In genomic region chr9:20976961-20977689, GRCm38 (mm10) we compare ENCODE assay signal across 8 mouse cellular contexts. TPM values are rescaled to one million over a fixed set of nuclear protein-coding genes. Genes with fewer than 3 reads are reported as not detected.
DNase-seq lines count a peak whose midpoint lies in the region; ATAC-seq and TF ChIP-seq lines count a peak whose summit lies in the region.

No protein-coding gene starts in this region.

- DNase-seq in layer of hippocampus, adult 2 months (ENCODE audit: low spot score in 2 of 2): no peak
- no peak for DNase-seq in layer of hippocampus, postnatal 25 days (ENCODE audit: extremely low spot score in 1 of 2, low spot score in 1 of 2)
- DNase-seq in embryonic facial prominence, embryonic 10.5 days (ENCODE audit: low spot score): peak; percentile 56
- DNase-seq in limb, embryonic 11.5 days (ENCODE audit: low spot score): no peak
- no peak for DNase-seq in urinary bladder, adult 2 months (ENCODE audit: low spot score)
- no peak for DNase-seq in testis, postnatal 14 days (ENCODE audit: low spot score)
- no peak for DNase-seq in ovary, postnatal 14 days (ENCODE audit: low spot score)

- H3K4me1 ChIP-seq in embryonic facial prominence, embryonic 10.5 days: peaks cover 68% of the 10 kb centered on the region
- H3K4me1 ChIP-seq in limb, embryonic 11.5 days (ENCODE audit: control insufficient read depth, insufficient read depth, low read length): peaks cover 39% of the 10 kb centered on the region
- peaks cover 19% of the 10 kb centered on the region for H3K4me1 ChIP-seq in neural tube, embryonic 14.5 days (ENCODE audit: control insufficient read depth, insufficient read depth, low read length)

- 2% methylated on average over 4 of the region's 4 CpGs for WGBS in embryonic facial prominence, embryonic 10.5 days
- WGBS in limb, embryonic 11.5 days: 2% methylated on average over 4 of the region's 4 CpGs
- 1% methylated on average over 4 of the region's 4 CpGs for WGBS in neural tube, embryonic 14.5 days

- no peaks in the 10 kb centered on the region for H3K9me3 ChIP-seq in embryonic facial prominence, embryonic 10.5 days
- no peaks in the 10 kb centered on the region for H3K9me3 ChIP-seq in limb, embryonic 11.5 days (ENCODE audit: control insufficient read depth, low read length)
- no peaks in the 10 kb centered on the region for H3K9me3 ChIP-seq in neural tube, embryonic 14.5 days (ENCODE audit: control insufficient read depth, low read length)

- H3K27ac ChIP-seq in layer of hippocampus, adult 2 months: no peak overlapping the region
- H3K27ac ChIP-seq in embryonic facial prominence, embryonic 10.5 days (replicated peaks): peak overlapping the region; percentile 98
- H3K27ac ChIP-seq in limb, embryonic 11.5 days (replicated peaks; ENCODE audit: low read depth, low read length): peak overlapping the region; percentile 99
- no peak overlapping the region for H3K27ac ChIP-seq in neural tube, embryonic 14.5 days (ENCODE audit: low read depth, low read length)

- H3K36me3 ChIP-seq in embryonic facial prominence, embryonic 10.5 days (replicated peaks): no peaks in the 10 kb centered on the region
- H3K36me3 ChIP-seq in limb, embryonic 11.5 days (ENCODE audit: control insufficient read depth, insufficient read depth, low read length): no peaks in the 10 kb centered on the region
- H3K36me3 ChIP-seq in neural tube, embryonic 14.5 days (ENCODE audit: control insufficient read depth, insufficient read depth, low read length): no peaks in the 10 kb centered on the region

- H3K27me3 ChIP-seq in embryonic facial prominence, embryonic 10.5 days (replicated peaks; ENCODE audit: low read depth, poor library complexity, severe bottlenecking): no peaks in the 10 kb centered on the region
- no peaks in the 10 kb centered on the region for H3K27me3 ChIP-seq in limb, embryonic 11.5 days (ENCODE audit: control insufficient read depth, insufficient read depth, low read length)
- no peaks in the 10 kb centered on the region for H3K27me3 ChIP-seq in neural tube, embryonic 14.5 days (ENCODE audit: control insufficient read depth, insufficient read depth, low read length)

- peak overlapping the region; percentile 79 for H3K4me3 ChIP-seq in layer of hippocampus, adult 2 months
- peak overlapping the region; percentile 93 for H3K4me3 ChIP-seq in embryonic facial prominence, embryonic 10.5 days
- H3K4me3 ChIP-seq in limb, embryonic 11.5 days (ENCODE audit: low read depth, low read length): peak overlapping the region; percentile 92
- H3K4me3 ChIP-seq in neural tube, embryonic 14.5 days (ENCODE audit: low read depth, low read length): peak overlapping the region; percentile 71

- 0 out of 2 replicates have a peak, but pooled peaks have one; percentile 15 for TF ChIP-seq CTCF in layer of hippocampus, adult 2 months (conservative IDR thresholded peaks at IDR 0.05)

- peak overlapping the region; percentile 98; the same call in 1 of the 2 replicates for H3K4me2 ChIP-seq in limb, embryonic 11.5 days (ENCODE audit: low read depth, severe bottlenecking)
- peak overlapping the region; percentile 96 for H3K4me2 ChIP-seq in neural tube, embryonic 14.5 days (ENCODE audit: low read depth, low read length)

- H3K9ac ChIP-seq in limb, embryonic 11.5 days (ENCODE audit: low read length): peak overlapping the region; percentile 14
- peak overlapping the region; percentile 76; the same call in 1 of the 2 replicates for H3K9ac ChIP-seq in neural tube, embryonic 14.5 days (replicated peaks; ENCODE audit: low read depth, low read length)

- peak; percentile 11; the same call in 1 of the 2 replicates for ATAC-seq in limb, embryonic 11.5 days (ENCODE audit: insufficient number of reproducible peaks, low FRiP score, low TSS enrichment, low read depth)
- no peak for ATAC-seq in neural tube, embryonic 14.5 days (ENCODE audit: low read depth)

RNA-seq across cellular contexts. Expression of gene S1pr2, which starts 0.5 kb away (rescaled TPM):
- 1 to 10 TPM; 1.1 to 1.6 TPM for total RNA-seq in layer of hippocampus, adult 2 months (2021)
- total RNA-seq in layer of hippocampus, postnatal 25 days (2021): 1 to 10 TPM; 2.5 to 3.6 TPM
- polyA plus RNA-seq in embryonic facial prominence, embryonic 10.5 days (2016; fragmentation: Nextera tagmentation; extraction: Ambion mirVana): 38.2 and 42.8 TPM in 2 replicates
- 46.5 and 52.8 TPM in 2 replicates for polyA plus RNA-seq in limb, embryonic 11.5 days (2014; fragmentation: Nextera tagmentation; extraction: Ambion mirVana)
- polyA plus RNA-seq in neural tube, embryonic 14.5 days (2014; fragmentation: Nextera tagmentation; extraction: Ambion mirVana): 7.4 and 8.7 TPM in 2 replicates
- 11.6 and 11.7 TPM in 2 replicates for polyA plus RNA-seq in urinary bladder, adult 2 months (2012; rRNA removed)

RNA-seq across cellular contexts. Expression of gene Dnmt1, which starts 17.4 kb away (rescaled TPM):
- total RNA-seq in layer of hippocampus, adult 2 months (2021): 10 to 100 TPM; 34.5 to 36.2 TPM
- total RNA-seq in layer of hippocampus, postnatal 25 days (2021): 10 to 100 TPM; 34.6 to 36.3 TPM
- polyA plus RNA-seq in embryonic facial prominence, embryonic 10.5 days (2016; fragmentation: Nextera tagmentation; extraction: Ambion mirVana): 168 and 176 TPM in 2 replicates
- polyA plus RNA-seq in limb, embryonic 11.5 days (2014; fragmentation: Nextera tagmentation; extraction: Ambion mirVana): 95.7 and 95.8 TPM in 2 replicates
- polyA plus RNA-seq in neural tube, embryonic 14.5 days (2014; fragmentation: Nextera tagmentation; extraction: Ambion mirVana): 41.1 and 42.7 TPM in 2 replicates
- polyA plus RNA-seq in urinary bladder, adult 2 months (2012; rRNA removed): 19.1 and 19.7 TPM in 2 replicates

RNA-seq across cellular contexts. Expression of gene Mrpl4, which starts 25.4 kb away (rescaled TPM):
- total RNA-seq in layer of hippocampus, adult 2 months (2021): 10 to 100 TPM; 63.8 to 64.6 TPM
- total RNA-seq in layer of hippocampus, postnatal 25 days (2021): 10 to 100 TPM; 60.1 to 62.4 TPM
- polyA plus RNA-seq in embryonic facial prominence, embryonic 10.5 days (2016; fragmentation: Nextera tagmentation; extraction: Ambion mirVana): 154 and 161 TPM in 2 replicates
- 163 and 169 TPM in 2 replicates for polyA plus RNA-seq in limb, embryonic 11.5 days (2014; fragmentation: Nextera tagmentation; extraction: Ambion mirVana)
- 103 and 115 TPM in 2 replicates for polyA plus RNA-seq in neural tube, embryonic 14.5 days (2014; fragmentation: Nextera tagmentation; extraction: Ambion mirVana)
- polyA plus RNA-seq in urinary bladder, adult 2 months (2012; rRNA removed): 78.8 and 88.8 TPM in 2 replicates

RNA-seq across cellular contexts. Expression of gene Icam1, which starts 38.7 kb away (rescaled TPM):
- total RNA-seq in layer of hippocampus, adult 2 months (2021): 1 to 10 TPM; 2.6 to 2.8 TPM
- total RNA-seq in layer of hippocampus, postnatal 25 days (2021): 1 to 10 TPM; 2.1 to 2.7 TPM
- 5.9 and 6.0 TPM in 2 replicates for polyA plus RNA-seq in embryonic facial prominence, embryonic 10.5 days (2016; fragmentation: Nextera tagmentation; extraction: Ambion mirVana)
- 5.5 and 8.3 TPM in 2 replicates for polyA plus RNA-seq in limb, embryonic 11.5 days (2014; fragmentation: Nextera tagmentation; extraction: Ambion mirVana)
- 1.4 and 3.6 TPM in 2 replicates for polyA plus RNA-seq in neural tube, embryonic 14.5 days (2014; fragmentation: Nextera tagmentation; extraction: Ambion mirVana)
- 27.4 and 28.7 TPM in 2 replicates for polyA plus RNA-seq in urinary bladder, adult 2 months (2012; rRNA removed)

RNA-seq across cellular contexts. Expression of gene Icam4, which starts 52.0 kb away (rescaled TPM):
- total RNA-seq in layer of hippocampus, adult 2 months (2021): under 1 TPM; 0.83 to 0.84 TPM
- under 1 TPM; 0.84 to 0.87 TPM for total RNA-seq in layer of hippocampus, postnatal 25 days (2021)
- polyA plus RNA-seq in embryonic facial prominence, embryonic 10.5 days (2016; fragmentation: Nextera tagmentation; extraction: Ambion mirVana): 3.8 and 5.1 TPM in 2 replicates
- polyA plus RNA-seq in limb, embryonic 11.5 days (2014; fragmentation: Nextera tagmentation; extraction: Ambion mirVana): 3.6 and 5.3 TPM in 2 replicates
- 0.27 TPM in 1 of 2 replicates, not detected in the other for polyA plus RNA-seq in neural tube, embryonic 14.5 days (2014; fragmentation: Nextera tagmentation; extraction: Ambion mirVana)
- 1.1 and 1.5 TPM in 2 replicates for polyA plus RNA-seq in urinary bladder, adult 2 months (2012; rRNA removed)

Comparison
In these comparisons a context has a peak if more than half of its experiments do, and no peak if none do; other contexts are left out.
1. H3K27ac ChIP-seq: peak in embryonic facial prominence, embryonic 10.5 days (single experiment) and limb, embryonic 11.5 days (single experiment); none in layer of hippocampus, adult 2 months (single experiment) and neural tube, embryonic 14.5 days (single experiment).
2. Peak in every context shown above with its lines, with median percentiles within 50 percentile points of each other: H3K4me3 ChIP-seq.